Mouse (Mus musculus) thymus, postnatal 0 days (tissue): Measurements from ENCODE around the gene Ptn. TPM values are rescaled to one million over a fixed set of nuclear protein-coding genes. Genes with fewer than 3 reads are reported as not detected.
"Not testable (repeated sequence)": the region's sequence is repeated elsewhere in the genome, so short reads cannot be mapped to it uniquely, and the experiment has no call there.

Experiments used
- DNase-seq: peaks from one replicate; pipeline ENCODE4 v3.0.0-alpha.2; 2015; ENCODE audit warnings: low spot score
- polyA plus RNA-seq: library from polyadenylated mRNA; unstranded; fragments of >200 nt; fragmentation: Nextera tagmentation; extraction: Ambion mirVana; gene quantifications from 2 replicates; pipeline ENCODE4 v1.2.1, GENCODE M21; 2015

Gene Ptn
- polyA plus RNA-seq, 1 experiment from 2014 or later, result 69.8 TPM

GRCm38 (mm10) chr6:36766941-36767340, 43.1 kb downstream of the Ptn start:
- no peak for DNase-seq

GRCm38 (mm10) chr6:36755001-36755885, 54.8 kb downstream of the Ptn start:
- DNase-seq, result no peak

GRCm38 (mm10) chr6:36752887-36753286, 57.1 kb downstream of the Ptn start:
- no peak for DNase-seq

GRCm38 (mm10) chr6:36739811-36740210, 70.2 kb downstream of the Ptn start:
- DNase-seq, result no peak

- no peak for DNase-seq
Measured at GRCm38 (mm10) chr6:36736763-36737162, 73.3 kb downstream of the Ptn start.

GRCm38 (mm10) chr6:36735622-36736021, 74.4 kb downstream of the Ptn start:
- DNase-seq, result not testable (repeated sequence)

GRCm38 (mm10) chr6:36729811-36730210, 80.2 kb downstream of the Ptn start:
- not testable (repeated sequence) for DNase-seq

GRCm38 (mm10) chr6:36728079-36728478, 81.9 kb downstream of the Ptn start:
- no peak for DNase-seq

GRCm38 (mm10) chr6:36725509-36726160, 84.4 kb downstream of the Ptn start:
- no peak for DNase-seq

GRCm38 (mm10) chr6:36722769-36723549, 87.1 kb downstream of the Ptn start:
- DNase-seq, result no peak

- no peak for DNase-seq
Measured at GRCm38 (mm10) chr6:36713329-36713728, 96.7 kb downstream of the Ptn start.

- no peak for DNase-seq
Measured at GRCm38 (mm10) chr6:36695481-36695880, 114.5 kb downstream of the Ptn start.

GRCm38 (mm10) chr6:36691497-36691896, 118.5 kb downstream of the Ptn start:
- no peak for DNase-seq

- no peak for DNase-seq
Measured at GRCm38 (mm10) chr6:36690941-36691340, 119.1 kb downstream of the Ptn start.

GRCm38 (mm10) chr6:36676710-36677691, 133.0 kb downstream of the Ptn start:
- no peak for DNase-seq

- no peak for DNase-seq
Measured at GRCm38 (mm10) chr6:36672399-36673221, 137.4 kb downstream of the Ptn start.

- DNase-seq, result no peak
Measured at GRCm38 (mm10) chr6:36671274-36671673, 138.7 kb downstream of the Ptn start.
